Mouse (Mus musculus): ENCODE results near the gene Ankrd22.

- TF ChIP-seq CTCF (IDR thresholded peaks at IDR 0.05; ENCODE audit: low read depth): no peak
- no peak for TF ChIP-seq EP300 (IDR thresholded peaks at IDR 0.05; ENCODE audit: low read depth)
Observed at GRCm38 (mm10) chr19:34186845-34187244, 21.0 kb upstream of the Ankrd22 start.

All from liver, embryonic 14.5 days (tissue).